Mouse (Mus musculus): ENCODE data around the gene Prpf40b.
"Not testable (repeated sequence)": the region's sequence is repeated elsewhere in the genome, so short reads cannot be mapped to it uniquely, and the experiment has no call there.

Gene Prpf40b

DNA sequence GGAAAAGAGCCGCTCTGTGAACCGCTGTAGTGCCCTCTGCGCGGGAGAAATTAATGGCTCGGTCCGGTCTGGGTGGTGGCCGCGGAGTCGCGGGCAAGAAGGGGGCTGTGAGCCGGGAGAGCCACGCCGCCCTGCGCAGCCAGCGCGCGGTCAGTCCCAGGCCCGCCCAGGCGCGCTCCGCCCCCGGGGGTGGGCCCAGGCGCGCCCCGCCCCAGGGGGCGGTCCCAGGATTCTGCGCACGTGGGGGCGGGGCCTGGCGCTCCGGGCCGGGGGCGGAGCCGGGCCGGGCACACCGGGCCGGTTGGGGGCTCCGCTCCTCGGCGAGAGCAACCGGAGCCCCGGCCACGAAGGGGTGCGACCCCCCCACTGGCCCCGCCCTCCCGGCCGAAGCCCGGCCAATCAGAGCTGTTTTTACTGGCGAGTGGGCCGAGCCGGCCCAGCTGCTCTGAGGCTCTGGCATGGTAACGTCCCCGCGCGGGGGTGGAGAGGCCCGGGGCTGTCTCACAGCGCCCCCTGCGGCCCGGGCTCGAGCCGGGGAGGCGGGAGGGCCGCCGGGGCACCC, at the start of gene Prpf40b:
Prpf40b (plus strand) TSS at position 275 of the 562 bp plus-strand sequence.
- peak; percentile 91 for DNase-seq (ENCODE audit: low read depth, low spot score)

DNA sequence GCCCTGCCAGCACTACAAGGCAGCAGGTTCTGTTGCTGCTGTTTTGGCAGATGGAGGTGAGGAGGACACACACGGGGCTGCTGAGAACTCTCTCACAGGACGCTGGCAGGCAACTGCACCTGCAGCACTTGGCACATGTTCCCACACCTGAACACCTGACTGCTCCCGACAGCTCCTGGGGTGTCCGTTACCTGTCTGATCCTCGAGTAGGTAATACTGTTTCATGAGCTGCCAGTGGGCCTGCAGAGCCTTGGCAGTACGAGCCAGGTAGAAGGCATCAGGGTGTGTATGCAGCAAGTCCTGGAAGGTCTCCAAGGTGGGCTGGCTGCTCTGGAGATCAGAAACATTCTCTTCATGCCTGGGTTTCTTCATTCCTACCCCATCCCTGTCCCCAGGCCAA, 48.2 kb upstream of the Prpf40b start:
- not testable (repeated sequence) for DNase-seq (ENCODE audit: low read depth, low spot score)

DNA sequence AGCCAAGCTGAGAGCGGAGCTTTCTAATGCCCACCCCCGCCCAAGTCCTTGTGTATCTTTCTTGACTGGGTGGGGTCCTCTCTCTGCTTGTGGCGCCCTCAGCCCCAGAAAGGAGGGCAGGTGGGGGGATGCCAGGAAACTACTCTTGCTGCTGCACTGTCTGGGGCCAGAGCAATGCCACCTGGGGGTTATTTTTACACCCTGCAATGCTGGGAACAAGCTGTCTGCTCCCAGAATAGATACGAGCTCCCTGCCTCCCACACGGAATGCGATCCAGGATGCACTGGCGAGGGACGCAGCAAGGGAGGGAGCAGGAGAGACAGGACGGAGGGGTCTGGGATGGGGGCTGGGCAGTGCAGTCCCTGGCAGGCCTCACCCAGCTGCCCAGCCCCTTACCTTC, 45.9 kb upstream of the Prpf40b start:
- no peak for DNase-seq (ENCODE audit: low read depth, low spot score)

DNA sequence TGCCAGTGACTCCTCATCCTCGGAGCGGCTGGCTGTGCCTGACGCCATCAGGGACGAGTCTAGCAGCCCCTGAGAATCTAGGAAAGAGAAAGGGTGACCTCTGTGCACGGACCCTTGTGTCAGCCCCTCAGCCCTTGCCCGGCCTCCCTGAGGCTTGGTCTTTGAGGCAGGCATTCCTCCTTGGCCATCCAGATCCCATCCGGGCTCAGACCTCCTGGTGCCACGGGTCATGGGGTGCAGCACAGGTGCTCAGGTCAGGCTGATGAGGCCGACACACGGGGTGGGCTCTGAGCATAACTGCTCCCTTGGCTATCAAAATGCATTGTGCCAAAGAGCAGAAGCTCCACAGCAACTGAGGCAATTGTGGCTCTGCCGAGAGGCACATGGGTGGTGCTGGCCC, 44.9 kb upstream of the Prpf40b start:
- DNase-seq (ENCODE audit: low read depth, low spot score), result no peak

DNA sequence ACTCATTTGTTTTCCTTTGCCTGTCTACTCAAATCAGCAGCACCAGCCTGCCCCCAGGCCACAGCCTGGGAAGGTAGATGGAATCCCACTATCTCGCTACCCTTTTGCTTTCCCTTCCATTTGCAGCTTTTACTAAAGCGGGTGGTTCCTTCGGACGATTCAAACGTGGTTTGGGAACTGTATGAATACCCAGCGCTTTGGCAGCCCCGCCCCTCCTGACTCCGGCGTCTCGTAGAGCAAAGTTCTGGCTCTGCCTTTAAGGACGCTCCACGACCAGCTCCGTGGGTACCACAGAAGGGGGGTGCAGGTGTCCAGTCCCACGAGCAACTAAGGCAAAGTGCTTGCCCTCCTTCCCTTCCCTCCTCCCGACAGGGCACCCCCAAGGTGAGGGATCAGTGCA, 43.8 kb upstream of the Prpf40b start:
- DNase-seq (ENCODE audit: low read depth, low spot score), result not testable (repeated sequence)

DNA sequence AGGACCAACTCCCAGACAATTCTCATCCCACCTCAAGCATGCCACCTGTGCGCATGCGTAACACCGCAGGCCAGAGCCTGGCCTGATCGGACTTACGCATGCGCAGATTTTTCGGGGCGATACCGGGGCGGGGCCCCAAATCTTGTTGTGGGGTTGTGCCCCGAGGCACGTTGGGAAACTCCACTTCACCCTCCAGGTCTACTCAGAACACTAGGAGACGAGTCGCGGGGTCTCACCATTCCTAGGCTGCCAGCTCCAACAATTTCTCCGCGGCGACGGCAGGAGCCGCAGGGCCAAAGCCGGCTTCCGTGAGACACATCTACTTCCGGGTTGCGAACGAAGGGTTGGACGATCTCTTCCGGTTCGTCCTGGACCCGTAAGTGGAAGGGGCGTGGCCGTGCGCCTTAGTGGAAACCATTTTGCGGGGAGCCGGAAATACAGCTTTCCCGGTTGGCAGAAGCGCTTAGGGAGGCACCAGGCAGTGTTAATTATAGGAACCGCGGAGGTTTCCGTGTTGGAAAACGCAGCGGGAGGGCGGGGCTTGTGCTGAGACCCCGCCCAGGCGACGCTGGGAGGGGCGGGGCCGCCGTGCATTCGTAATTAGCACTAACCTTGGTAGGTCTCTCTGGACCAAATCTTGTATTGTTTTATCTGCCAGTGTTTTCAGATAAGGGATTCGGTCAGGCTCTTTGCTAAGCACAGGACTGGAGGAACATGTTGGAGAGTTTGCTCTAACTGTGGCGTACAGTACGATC, 43.1 kb upstream of the Prpf40b start, which contains the start of gene Mcrs1:
Mcrs1 (minus strand) TSS at position 336 of the 755 bp plus-strand sequence.
- DNase-seq (ENCODE audit: low read depth, low spot score), result peak; percentile 99

DNA sequence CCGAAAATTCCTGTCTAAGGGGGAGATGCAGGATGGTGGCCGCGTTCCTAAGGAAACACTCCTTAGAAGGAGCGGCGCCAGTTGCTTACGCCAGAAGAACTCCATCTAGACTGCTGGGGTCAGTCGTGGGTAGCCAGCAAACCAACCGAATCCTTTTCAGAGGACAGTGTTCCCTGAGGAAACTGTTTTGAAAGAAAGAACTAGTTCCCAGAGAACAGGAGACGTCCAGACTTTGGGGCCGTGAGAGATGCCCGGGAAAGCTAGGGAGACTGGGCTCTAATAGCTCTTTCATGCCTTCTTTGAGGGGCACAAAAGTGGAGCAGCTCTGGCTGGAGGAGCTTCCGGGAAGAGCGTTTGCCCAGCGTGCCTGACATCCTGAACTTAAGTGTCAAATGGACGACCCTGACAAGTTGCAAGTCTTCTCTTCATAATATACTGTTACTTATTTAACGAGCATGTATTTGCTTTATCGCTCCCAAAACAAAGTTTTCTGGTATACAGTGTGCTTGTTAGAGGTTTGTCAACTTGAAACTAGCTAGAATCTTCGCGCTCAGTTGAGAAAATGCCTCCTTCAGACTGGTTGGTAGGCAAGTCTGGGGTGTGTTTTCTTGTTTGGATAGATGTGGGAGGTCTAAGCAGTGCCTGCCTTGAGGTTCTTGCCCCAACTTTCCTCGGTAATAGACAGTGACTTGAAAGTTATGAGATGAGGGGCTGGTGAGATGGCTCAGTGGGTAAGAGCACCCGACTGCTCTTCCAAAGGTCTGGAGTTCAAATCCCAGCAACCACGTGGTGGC, 42.3 kb upstream of the Prpf40b start:
- no peak for DNase-seq (ENCODE audit: low read depth, low spot score)

DNA sequence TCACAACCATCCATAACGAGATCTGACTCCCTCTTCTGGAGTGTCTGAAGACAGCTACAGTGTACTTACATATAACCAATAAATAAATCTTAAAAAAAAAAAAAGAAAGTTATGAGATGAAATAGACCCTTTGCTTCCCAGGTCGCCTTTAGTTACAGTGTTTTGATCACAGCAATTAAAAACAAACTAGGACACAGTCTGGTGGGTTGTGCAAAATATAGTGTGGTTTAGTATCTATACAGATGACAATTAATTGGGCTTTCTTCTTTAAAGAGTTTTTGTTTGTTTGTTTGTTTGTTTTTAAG, 41.8 kb upstream of the Prpf40b start:
- DNase-seq (ENCODE audit: low read depth, low spot score), result not testable (repeated sequence)

DNA sequence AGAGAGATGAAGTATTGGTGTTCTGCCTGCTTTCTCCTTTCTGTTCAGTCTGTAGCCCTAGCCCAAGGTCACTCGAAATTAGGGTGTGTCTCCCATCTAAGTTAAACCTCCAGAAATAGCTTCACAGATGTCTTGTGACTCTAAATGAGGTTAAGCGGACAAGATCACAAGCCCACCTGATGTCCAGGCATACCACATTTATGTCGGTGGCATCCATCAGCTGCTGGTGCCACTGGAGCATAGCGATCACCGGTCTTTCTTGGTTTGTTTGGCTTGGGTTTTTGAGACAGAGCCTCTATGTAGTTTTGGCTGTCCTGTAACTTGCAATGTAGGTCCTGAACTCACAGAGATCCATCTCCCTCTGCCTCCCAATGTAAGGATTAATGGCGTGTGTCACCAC, 41.1 kb upstream of the Prpf40b start:
- DNase-seq (ENCODE audit: low read depth, low spot score), result no peak

DNA sequence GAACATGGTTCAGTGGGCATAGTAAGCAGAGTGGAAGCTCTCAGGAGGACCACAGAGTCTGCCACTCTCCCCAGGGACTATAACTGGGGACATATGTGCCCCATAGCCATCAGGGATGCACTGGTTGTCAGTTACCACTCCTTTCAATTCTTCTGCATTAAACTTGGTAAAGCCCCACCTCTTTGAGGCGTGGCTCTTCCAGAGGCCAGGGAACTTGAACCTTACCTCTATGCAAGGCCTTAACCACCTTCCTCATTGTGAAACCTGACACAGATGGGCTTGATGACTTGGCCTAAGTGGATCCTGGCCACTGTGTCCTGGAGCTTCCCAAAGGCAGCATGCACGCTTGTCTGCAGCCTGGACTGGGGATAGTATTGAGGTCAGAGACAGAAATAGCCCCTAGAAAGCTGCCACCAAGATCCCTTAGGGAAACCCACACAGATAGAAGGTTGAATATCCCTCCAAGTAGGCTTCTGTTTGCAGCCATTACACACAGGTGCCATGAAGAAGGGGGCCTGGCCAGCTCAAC, 40.3 kb upstream of the Prpf40b start:
- DNase-seq (ENCODE audit: low read depth, low spot score), result peak; percentile 50

DNA sequence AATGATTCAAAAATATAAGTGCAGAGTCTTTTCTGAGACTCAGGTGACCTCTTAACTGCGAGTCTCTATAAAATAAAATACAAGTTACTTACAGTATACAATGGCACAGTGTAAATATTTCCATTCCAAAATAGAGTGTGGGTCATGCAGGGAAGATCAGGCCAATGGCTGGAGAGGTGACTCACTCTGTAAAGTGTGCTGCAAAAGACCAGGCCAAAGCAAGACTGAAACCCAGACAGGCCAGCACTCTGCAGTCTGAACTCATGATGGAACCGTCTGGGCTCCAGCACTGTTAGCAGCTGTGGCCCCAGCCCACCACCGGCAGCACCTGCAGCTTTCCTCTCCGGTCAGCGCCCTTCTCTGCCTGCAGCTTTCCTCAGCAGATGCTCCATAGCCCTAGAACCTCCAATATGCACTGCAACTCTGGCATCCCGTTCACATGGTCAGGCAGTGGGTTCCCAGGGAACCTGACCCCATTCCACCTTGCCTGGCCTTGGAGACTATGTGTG, 39.6 kb upstream of the Prpf40b start:
- no peak for DNase-seq (ENCODE audit: low read depth, low spot score)

DNA sequence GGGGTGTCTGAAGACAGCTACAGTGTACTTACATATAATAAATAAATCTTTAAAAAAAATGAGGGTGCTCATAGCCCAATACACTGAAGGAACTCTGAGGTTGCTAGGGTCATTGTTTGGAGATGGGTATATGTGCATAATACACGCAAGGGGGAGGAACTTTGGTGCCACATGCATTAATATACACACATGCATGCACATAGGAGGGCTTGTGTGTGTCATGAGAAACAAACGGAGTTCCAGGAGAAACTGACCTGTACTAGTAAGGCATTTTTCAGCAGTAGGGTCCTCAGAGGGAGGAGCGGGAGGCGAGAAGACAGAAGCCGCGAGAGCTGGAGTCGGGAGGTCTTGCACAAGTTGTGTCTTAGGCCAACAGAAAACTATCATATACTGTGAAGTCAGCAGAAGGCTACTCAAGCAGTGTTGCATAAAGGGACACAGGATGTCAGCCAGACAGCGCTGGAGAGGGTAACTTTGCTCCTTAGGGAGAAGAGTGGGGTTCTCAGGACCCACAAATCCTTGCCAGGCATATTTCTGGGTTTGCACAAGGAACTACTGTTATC, 35.6 kb upstream of the Prpf40b start:
- DNase-seq (ENCODE audit: low read depth, low spot score), result no peak

DNA sequence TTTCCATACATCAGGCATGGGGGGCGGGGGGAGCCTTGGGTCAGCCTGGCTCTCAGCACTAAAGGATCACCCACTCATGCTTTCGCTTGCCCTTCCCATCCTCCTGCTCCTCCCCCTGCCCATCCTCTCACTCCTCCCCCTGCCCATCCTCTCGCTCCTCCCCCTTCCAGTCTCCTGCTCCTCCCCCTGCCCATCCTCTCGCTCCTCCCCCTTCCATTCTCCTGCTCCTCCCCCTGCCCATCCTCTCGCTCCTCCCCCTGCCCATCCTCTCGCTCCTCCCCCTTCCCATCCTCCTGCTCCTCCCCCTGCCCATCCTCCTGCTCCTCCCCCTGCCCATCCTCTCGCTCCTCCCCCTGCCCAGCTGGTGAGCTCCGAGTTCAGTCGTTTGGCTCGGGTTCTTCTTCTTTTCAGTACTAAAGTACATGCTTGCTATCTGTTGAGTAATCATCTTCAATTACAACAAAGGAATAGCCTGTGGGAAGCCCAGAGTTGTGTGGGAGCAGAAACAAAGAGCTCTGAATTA, 35.1 kb upstream of the Prpf40b start:
- DNase-seq (ENCODE audit: low read depth, low spot score), result peak; percentile 89

DNA sequence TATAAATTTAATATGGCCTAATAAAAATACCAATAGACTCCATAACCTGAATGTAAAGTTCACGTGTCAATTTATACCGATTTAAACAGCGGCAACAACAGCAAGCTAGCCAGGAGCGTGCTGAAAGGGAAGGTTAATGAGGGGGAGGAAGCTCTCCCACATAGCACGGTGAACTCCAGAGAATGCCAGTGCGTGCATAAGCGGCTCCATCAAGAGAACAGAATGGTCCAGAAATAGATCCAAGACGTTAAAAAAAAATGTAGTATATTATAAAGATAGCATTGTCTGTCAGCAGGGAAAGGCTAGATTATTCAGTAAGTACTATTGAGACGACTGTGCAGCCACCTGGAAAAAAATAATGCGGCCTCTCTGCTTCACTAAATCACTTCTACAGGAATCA, 32.2 kb upstream of the Prpf40b start:
- DNase-seq (ENCODE audit: low read depth, low spot score), result no peak

DNA sequence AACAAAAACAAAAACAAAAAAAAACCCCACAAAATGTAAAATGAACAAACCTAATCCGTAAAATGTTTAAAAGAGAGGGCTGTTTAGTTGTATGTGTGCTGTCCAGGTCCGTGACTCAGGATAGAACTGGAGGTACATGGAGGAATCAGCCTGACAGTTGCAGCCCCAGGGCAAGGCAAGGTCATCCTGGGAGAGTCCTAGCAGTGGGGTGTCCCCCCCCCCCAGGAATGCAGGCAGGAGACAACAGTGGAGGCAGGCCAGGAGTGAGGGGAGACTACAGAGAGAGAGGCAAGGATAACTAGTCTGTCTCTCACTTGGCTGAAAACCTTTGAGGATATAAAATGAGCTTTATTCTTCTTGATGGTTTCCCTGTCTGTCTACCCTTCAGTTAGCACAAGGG, 30.5 kb upstream of the Prpf40b start:
- no peak for DNase-seq (ENCODE audit: low read depth, low spot score)

DNA sequence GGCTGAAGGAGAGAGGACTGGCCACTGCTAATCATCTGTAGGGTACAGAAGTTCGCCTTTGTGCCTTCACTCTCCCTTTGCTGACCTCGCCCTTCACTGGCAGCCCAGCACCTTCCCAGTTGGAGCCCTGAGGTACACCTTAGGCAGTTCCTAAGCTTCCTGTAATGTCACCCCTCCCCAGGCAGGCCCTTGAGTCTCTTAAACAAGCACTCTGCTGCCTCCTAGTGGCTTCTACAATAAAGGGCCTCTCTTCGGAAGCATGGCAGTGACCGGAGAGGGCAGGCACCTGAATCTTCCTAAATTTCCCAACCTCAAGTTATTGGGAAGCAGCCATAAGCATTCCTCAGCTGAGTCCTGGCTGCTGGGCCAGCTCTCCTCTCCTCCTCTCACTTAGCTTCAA, 29.2 kb upstream of the Prpf40b start:
- DNase-seq (ENCODE audit: low read depth, low spot score), result peak; percentile 94

DNA sequence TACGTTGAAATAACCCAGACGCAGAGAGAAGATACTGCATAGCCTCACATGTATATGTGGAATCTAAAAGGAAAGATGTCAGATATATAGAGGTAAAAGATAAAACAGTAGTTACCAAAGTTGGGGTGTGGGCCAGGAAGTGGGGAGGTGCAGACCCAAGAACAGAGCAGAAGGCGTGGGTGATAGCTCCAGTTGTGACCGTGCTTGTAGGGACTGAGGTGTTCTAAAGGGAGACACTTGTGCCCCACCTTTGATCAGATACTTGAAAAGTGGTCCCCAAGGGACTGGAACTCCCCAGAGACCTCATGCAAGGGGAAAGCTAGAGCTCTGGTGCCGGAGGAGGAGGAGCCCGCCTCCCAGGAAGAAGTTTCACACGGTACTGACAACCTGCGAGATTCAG, 18.8 kb upstream of the Prpf40b start:
- DNase-seq (ENCODE audit: low read depth, low spot score), result no peak

DNA sequence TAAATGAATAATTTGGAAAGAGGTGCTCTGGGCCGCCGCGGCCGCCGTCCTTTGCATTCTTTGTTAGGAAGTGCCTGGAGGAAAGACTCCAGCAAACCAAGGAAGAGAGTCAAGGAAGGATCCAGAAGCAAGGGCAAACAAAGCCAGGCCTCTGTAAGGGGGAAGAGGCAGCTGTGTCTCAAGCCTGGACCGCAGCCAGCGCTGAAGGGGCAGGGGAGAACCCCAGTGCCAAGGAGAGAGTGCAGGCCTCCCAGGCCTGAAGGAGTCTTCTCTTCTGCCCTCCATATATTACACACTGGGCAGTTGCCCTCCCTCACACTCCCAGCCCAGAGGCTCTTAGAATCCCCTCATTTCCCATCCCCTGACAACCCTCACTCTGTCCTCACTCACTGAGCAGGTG, 16.6 kb upstream of the Prpf40b start:
- no peak for DNase-seq (ENCODE audit: low read depth, low spot score)

DNA sequence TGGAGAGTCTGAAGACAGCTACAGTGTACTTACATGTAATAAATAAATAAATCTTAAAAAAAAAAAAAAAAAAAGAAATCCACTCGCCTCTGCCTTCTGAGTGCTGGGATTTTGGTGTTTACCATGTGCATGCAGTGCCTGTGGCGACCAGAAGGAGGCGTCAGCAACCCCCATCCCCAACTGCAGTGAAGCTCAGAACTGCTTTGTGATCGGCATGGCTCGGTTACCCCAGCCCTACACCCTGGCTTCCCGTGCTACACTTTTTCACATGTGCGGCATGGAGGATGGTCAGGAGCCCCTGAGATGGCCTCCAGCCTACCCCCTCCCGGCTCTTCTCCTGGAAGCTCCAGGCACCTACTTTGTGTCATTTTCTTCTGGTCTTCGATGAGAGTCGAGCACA, 11.4 kb upstream of the Prpf40b start:
- DNase-seq (ENCODE audit: low read depth, low spot score), result peak; percentile 65

DNA sequence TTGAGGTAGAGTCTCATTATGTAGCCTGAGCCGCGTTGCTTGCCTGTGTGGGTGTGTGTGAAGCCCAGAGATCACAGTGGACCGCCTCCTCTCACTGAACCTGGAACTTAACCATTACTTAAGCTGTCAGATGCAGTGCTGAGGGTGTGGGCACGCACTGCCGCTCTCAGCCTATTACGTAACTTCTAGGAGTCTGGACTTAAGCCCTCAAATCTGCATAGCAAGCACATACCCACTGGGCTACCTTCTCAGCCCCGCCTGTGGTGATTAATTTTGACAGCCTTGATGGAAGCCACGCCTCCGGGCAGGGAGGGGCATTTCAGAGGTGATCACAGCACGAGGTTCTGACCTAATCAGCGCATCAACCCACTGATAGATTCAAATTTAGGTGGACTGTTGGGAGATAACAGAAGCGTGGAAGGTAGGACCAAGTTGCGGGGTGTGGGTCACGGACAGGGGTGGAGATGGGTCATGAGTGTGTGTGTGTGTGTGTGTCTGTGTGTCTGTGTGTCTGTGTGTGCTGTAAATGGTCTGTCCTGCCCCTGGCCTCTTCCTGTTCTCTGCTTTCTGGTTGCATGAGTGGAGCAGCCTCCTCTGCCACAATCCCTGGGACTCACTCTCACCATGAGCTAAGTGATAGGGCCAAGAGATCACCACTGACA, 10.2 kb upstream of the Prpf40b start:
- DNase-seq (ENCODE audit: low read depth, low spot score), result peak; percentile 56

DNA sequence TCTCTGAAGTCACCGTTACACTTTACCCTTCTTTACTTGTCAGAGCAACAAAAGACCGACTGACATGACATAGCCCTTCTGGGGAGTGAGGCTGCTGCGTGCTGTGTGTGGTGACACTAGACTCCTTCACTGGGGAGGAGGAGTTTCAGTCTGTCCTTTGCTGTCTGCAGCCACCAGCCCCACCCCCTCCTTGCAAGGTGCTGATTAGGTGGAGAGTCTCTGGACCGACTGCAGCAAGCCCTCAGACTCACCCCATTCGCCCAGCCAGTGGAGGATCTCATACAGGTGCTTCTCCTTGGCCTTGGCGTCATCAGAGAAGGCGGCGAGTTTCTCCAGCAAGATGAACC, 9.7 kb upstream of the Prpf40b start:
- DNase-seq (ENCODE audit: low read depth, low spot score), result peak; percentile 60

Data from ZHBTc4 (cell line).